Mouse (Mus musculus): ENCODE measurements around the gene Spsb3.

Gene Spsb3

DNA sequence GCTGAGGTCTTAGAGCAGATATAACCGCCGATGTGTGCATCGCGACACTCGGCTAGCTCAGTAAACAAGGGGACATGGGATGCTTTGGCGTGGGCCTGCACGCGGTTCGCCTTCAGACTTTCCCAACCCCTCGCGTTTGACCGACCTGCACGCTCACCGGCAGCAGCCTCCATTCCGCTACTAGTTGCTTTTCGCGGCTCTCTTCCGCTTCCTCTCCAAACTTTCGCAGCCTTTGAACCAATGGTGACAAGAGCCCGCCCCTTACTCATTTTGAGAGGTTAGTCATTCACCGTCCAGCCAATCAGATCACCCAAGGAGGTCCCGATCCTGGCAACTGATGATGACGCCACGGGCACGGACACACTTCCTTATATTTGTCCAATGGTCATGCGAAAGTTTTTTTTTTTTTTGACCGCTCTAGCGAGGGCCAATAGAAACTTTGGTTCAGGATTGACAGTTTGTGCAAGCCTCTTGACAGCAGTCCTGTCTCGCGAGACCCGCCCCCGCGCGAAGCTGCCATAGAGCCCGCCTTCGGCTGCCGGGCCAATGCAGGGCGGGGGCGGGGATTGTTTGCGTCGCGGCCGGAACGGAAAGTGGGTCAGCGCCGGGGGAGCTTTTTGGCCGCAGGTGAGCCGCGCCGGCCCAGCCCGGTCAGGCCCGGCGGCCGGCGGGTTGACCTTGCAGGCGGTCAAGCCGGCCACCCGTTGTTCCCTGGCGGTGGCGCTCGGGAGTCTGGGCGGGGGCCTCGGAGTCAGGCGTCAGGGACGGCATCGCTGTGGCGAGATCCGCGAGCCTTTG lies at the start of gene Spsb3, which contains the start of gene Nubp2:
TSS of gene Spsb3 (plus strand) at position 510 of the 798 bp plus-strand sequence.
TSS of gene Nubp2 (minus strand) at position 216 of the 798 bp plus-strand sequence.
- DNase-seq (ENCODE audit: low read depth, low spot score), result peak; percentile 100

DNA sequence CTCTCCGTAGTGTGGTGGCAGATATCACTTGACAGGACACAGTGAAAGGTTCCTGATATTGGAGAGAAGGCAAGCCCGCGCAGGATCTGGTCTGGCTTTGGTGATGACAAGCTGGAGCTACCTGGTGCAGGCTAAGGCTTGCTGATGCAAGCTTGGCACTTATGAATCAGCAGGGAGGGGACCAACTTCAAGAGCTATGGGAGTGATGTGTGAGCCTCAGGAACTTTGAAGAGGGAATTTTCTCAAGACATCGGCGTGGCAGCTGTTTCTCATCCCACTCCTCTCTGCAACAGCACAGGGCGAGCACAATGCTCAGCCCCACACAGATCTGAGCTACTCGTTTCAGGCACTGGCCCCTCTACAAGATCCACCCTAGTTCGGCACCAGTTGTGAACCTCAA lies 46.6 kb upstream of the Spsb3 start, which contains the start of gene Hagh:
TSS of gene Hagh (plus strand) at position 302 of the 400 bp plus-strand sequence.
- DNase-seq (ENCODE audit: low read depth, low spot score), result peak; percentile 15

DNA sequence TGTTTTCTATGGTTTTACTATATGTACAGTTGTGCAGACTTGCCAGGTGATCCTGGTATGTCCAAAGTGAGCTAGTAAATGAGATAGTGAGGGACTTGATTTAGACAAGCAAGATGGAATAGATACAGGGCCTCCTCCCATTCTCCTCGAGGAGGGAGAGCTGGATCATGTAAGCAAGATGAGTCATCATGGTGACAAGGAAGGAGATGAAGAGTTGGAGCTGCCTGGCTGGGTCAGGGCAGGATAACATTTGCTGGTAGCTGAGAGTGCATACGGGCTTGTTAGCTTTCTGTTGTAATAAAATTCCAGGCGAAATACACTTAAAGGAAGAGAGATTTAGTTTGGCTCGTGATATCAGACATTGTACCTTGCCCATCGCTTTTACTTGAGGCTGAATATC lies 46.1 kb upstream of the Spsb3 start:
- DNase-seq (ENCODE audit: low read depth, low spot score), result no peak

DNA sequence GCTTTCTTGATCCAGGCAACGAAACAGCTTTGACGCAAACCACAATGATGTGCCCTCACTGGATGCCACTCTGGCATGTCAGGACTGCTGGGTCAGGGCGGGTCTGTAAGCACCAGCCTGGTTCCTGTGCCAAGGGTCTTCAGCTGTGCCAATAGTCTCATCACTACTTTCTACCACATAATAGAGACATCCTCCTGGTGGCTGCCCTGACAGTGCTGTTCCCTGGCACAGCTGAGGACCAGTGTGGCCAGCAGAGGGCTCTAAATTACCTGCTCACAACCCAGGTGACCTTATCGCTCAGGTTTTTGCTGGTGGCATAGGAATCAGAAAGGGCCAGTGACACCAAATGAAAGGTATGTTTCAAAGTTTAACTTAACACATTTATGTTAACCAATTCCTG lies 45.3 kb upstream of the Spsb3 start:
- no peak for DNase-seq (ENCODE audit: low read depth, low spot score)

DNA sequence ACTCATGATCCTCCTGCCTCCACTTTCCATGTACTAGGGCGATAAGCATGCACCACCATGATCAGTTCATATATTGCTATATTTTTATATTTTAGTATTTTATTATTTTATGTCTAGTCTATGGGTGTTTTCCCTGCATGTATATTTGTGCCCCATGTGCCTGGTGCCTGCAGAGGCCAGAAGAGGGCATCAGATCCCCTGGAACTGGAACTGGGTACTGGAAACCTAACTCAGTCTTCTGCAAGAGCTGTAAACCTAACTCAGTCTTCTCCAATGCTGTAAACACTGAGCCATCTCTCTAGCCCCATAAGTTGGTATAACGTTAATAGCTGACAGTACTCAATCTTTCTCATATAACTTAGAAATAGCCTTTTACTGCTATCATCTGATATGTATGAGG lies 43.8 kb upstream of the Spsb3 start:
- DNase-seq (ENCODE audit: low read depth, low spot score), result no peak

DNA sequence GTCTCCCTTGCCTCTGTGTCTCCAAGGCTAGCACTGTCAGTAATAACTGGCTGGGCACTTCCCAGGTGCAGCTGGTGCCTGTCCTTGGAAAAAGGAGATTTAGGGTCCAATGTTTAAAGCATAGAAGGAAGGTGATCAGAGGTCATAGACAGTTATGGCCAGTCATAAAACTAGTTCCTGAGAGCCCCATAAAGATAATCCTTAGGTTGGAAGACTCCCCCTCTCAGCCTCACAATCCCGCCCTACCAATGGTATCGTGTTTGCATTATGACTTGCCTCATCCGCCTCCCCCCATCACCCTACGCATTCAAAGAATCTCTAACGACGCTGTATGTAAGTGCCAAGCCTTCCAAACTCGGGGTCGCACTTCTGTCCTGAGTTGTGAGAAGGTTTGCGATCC lies 41.9 kb upstream of the Spsb3 start:
- no peak for DNase-seq (ENCODE audit: low read depth, low spot score)

DNA sequence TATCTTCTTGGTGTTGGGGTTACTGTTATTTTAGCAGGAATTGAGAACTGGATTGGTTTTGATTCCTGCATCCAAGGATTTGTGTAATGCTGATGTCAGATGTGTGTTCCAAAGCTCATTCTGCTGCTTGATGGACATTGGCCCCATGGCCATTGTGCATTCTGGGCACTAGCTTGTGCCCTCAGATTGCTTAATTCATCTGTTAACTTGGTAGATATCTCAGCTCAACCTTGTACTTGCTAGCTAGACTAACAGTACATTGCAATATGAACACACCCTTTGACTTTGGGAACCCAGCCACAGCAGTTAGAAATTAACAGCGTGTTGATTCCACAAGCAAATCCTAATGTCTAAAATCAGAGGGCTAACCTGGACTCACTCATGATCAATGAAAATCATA lies 39.1 kb upstream of the Spsb3 start:
- no peak for DNase-seq (ENCODE audit: low read depth, low spot score)

DNA sequence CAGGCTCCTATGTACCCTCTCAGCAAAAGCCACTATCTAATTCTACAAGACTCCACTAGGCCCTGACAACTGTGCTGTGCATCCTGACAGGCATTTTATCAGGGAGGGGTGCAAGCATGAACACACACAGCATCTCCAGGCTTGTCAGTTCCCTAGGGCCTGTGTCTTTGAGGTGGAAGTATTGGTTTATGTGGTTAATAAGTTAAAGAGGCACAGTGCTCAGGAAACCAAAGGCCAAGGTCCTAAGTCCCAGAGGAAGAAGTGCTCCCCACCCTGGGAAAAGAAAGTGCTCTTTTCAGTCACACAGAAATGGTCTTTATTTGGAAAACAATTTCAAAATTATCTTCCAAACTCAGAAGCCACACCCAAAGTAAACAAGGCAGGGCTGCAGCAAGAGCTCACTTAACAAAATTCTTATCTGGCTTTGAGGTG lies 37.8 kb upstream of the Spsb3 start:
- DNase-seq (ENCODE audit: low read depth, low spot score), result no peak

DNA sequence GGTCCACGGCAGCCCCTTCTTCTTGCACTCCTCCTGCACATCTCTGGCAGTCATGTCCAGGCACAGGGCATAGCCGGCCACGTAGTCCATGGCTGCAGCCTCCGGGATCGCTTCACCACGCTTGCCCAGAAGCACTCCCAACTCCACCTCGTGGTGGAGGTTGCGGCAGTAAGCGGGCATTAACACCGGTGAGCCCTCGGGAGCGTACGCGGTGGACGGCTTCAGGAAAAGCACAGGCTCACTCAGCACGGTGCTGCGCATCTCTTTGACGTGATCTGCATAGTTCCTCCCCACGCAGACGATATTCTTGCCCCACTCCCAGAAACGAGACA lies 36.7 kb upstream of the Spsb3 start:
- no peak for DNase-seq (ENCODE audit: low read depth, low spot score)

DNA sequence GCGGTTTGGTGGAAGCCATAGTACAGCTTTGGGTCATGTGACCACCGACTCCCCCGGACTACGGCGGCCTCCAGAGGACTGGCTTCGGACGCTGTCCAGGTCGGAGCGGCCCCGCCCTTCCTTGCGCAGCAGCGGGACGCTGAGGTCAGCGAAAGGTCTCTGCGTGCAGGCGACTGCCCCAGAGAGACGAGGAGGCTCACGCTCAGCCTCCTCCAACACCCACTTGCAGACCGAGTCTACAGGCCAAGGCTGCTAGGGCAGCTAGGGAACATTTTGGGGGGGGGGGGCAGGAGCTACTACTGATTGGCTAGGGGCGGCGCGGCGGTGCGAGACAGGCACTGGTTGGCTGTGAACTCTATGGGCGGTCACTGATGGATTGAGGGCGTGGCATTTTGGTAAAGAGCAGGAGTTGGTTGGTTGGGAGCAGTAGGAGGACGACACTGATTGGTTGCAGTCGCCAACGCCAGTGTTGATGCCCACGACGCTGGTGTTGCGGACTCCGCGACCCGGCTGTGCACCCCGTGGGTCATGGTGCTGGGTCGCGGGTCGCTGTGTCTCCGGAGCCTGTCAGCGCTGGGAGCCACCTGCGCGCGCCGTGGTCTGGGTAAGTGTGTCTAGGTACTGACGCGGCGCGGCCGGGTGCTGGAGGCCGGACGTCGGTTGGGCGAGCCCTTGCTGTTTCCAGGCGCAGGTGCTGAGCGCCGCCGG lies 36.2 kb upstream of the Spsb3 start, which contains the start of gene Fahd1:
TSS of gene Fahd1 (minus strand) at position 300 of the 708 bp plus-strand sequence.
- DNase-seq (ENCODE audit: low read depth, low spot score), result peak; percentile 99

DNA sequence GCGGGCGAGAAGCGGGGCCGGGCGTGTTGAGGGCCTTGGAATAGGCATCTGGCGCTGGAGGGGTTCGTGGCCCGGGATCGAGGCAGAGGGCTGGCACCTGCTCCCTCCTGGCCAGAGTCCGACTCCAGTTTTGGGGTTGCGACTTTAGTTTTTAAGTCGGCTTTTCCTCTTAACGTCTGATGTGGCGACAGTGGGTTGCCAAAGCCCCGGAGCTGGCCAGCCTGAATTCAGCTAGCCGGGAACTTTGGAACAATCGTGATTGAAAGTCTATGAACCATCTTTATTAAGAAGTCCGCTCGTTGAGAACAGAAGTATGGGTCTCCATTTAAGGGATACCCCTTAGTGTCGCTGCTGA lies 35.7 kb upstream of the Spsb3 start:
- DNase-seq (ENCODE audit: low read depth, low spot score), result no peak

DNA sequence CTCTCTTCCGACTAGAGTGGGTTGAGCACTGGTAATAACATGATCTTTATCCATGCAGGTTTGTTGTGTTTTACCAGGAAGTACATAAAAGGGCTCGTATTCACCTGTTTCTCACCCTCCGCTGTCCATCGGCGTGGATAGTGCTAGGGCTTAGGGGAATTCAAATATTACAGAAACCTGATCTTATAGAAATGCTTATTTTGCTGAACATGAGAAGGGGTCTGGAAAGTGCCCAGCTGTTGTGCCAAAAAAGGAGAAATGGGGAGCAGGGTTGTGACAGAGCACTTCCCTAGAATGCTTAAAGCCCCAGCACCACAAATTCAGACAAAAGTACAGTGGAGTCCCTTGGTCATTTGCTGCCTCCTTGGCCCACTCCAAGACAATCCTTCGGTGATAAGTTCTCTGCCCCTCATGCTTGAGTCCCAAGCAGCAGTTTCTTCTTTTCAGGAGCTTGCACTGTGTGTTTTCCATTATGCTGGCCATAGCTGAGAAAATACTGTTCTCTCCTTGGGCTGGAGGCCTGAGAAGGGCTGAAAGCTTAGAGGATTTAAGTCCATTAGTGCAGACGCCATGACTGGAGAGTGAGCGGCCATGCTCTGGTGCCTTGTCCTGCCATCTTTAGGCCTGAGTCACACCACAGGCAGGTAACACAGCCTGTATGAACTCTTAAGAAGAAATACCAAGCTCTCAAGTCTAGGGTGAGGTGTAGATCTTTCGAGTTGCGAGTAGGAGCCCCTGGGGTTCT lies 34.9 kb upstream of the Spsb3 start:
- DNase-seq (ENCODE audit: low read depth, low spot score), result no peak

DNA sequence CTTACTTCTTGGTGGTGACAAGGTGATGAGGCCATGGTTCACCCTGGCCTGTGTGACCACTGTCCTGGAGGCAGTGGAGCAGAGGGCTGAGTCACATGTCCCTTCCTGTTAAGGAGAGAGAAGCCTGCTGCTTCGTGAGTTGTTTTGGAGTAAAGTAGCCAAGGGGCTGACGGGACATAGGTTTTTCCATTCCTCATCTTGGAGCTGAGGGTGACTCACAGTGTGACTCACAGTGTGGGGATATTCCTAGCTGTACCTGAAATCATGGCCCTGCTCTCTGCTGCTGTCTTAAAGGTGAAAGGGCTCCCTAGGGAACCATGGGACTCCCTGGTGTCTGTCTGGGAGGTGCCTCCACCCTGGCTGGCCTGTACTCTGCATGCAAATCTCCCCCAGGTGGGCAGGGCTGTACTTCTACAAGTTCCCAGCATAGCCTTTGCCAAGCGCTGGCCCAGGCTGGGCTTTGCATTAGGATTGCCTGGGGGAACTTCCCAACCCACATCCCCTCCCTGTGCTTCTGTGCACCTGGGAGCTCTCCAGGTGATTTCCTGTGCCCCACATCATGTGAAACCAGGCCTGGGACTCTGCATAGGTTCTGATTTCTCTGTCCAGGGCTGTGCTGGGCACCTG lies 30.5 kb upstream of the Spsb3 start:
- DNase-seq (ENCODE audit: low read depth, low spot score), result no peak

DNA sequence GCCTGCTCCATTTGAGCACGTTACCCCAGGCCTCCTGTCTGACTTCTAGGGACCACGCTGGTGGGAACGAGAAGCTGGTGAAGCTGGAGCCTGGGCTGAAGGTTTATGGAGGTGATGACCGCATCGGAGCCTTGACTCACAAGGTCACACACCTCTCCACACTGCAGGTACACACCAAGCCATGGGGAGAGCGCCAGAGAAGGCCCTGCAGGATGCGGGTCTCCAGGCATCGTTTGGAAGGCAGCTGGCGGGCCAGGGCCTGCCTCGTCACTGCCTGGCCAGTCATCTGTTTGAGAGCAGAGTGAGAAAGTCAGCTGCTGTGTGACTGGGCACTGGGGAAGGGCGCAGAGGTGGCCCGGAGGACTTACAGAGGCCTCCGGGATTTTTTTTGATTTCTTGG lies 29.9 kb upstream of the Spsb3 start:
- DNase-seq (ENCODE audit: low read depth, low spot score), result no peak

DNA sequence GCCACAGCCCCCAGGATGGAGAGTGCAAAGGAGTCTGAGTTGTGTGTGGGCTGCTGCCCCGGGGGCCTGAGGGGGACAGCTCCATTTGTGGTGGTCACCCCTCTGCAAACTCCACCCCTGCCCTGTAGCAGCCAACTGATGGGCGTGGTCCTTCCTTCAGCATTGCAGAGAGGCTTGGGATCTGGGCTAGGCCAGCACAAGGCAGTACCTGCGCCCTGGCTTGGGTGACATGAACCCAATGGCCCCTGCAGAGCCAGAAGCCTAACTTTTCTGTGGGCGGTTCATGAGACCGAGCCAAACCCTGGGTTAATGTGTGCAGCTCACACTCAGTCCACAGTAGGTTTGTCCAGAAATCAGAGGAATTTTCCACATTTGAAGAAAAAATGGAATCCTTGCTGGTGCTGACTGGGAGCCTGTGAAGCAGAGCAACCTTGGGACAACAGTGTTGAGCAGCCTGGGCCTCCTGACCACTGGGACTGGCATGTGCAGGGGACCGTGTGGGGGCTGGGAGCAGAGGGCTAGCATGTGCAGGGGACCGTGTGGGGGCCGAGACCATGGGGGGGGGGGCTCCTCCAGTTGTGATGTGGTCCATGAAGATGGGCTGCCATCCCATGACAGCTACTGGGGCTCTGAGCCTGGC lies 28.5 kb upstream of the Spsb3 start:
- DNase-seq (ENCODE audit: low read depth, low spot score), result no peak

DNA sequence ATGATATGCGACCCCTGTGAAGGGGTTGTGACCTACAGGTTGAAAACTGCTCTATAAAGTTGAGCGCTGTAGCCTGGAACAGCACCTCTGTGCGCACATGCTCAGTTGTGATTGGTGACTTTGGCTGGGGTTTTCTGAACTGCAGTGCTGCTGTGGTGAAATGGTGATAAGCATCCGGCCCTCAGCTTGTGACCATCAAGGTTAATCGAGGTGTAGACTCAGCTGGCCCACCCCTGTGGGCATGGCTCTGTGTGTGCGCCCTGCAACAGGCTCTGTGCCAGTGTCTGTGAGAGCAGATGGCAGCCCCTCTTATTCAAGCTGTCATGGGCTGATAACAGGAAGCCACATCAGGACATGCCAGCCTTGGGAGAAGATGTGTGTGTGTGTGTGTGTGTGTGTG lies 27.5 kb upstream of the Spsb3 start:
- no peak for DNase-seq (ENCODE audit: low read depth, low spot score)

DNA sequence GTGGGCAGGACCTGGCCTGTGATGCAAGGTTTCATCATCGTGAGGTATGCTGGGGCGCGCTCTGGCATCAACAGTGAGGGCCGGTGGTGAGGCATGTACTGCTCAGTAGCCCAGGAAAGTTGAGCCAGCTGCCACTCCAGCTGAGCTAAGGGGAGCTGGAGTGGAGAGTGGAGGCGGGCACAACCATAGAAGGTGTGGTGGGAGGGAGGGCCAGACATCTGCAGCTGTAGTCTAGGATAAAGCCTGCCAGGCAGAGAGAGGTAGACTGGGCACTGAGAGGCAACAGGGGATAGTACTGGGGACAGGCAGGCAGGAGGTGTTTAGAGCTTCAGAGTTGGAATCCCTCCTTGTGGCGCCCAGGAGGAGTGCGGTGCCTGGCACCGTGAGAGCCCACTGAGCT lies 26.4 kb upstream of the Spsb3 start:
- DNase-seq (ENCODE audit: low read depth, low spot score), result no peak

DNA sequence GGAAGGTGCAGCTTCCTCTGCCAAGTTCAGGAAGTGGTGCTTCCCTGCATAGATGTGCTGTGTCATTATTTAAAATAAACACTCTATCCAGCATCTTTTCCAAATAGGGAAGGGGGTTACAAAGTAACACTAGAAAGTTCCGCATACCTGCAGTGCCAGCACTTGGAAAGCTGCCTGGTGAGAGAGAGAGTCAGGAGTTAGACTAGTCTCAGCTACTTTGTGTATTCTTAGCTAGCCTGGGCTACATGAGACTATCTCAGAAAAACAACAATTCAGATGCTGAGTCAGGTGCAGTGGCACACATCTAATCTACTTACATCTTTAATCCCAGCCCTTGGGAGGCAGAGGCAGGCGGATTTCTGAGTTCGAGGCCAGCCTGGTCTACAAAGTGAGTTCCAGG lies 24.7 kb upstream of the Spsb3 start:
- no peak for DNase-seq (ENCODE audit: low read depth, low spot score)

DNA sequence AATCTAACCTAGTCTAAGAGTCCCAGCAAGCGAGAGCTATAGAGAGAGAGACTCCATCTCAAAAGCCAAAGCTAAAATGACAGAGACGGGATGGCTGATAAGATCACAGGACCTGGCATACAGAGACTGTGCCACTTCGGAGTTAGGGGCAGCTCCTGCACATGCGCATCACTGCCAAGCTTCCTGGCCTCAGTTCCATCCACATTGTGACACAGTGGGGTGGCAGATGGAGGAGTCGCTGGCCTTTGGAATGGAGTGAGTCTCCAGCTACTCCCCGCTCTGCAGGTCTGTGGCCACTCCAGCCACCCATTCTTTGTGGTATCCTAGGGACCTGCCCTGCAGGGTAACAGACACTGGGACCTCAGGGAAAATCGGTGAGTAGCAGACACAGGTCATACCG lies 20.7 kb upstream of the Spsb3 start, which contains the start of gene Igfals:
TSS of gene Igfals (plus strand) at position 222 of the 400 bp plus-strand sequence.
- DNase-seq (ENCODE audit: low read depth, low spot score), result no peak

DNA sequence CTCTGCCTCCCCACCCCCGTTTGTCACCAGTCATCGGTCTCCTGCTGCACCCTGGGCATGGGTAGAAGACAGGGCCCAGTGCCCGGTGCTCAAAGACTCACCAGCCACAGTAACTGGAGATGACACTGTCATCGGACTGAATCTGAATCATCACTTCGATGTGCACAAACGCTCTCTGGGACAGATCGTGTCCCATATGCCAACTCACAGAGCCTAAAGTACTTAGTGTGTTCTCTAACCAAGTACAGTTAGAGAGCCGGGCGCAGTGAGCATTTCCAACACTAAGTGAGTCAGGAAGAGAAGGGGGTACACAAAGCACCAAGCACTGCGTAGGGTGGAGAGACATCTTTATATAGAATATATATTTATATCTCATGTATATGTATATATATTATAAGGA lies 18.5 kb upstream of the Spsb3 start:
- peak; percentile 63 for DNase-seq (ENCODE audit: low read depth, low spot score)

DNA sequence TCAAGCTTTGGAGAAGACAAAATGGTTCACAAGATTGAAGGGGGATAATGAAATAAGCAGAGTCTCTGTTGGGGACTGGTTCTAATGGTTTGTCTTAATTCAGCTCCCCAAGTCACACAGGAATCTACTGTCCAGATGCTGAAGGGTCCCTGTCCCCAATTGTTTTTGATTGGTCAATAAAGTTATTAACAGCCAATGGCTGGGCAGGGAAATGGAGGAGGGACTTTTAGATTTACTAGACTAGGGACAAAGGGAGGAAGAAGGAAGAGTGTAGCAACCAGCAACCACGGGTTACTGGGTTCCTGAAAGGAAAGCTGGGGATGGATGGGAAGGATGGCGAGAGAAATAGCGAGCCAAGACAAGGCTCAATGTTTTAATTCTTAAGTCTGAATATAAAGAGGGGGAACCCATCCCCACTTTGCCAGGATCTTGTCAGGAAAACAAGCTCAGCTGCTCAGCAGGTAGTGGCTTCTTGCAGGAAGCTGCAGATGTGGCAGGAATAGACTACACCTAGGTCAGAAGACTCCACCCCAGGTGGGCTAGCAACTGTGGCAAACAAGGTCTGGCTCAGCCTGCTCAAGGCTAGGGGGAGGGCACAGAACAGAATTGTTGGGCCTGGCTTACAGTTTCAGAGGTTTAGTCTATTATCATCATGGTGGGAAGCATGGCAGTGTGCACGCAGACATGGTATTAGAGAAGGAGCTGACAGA lies 12.6 kb upstream of the Spsb3 start:
- DNase-seq (ENCODE audit: low read depth, low spot score), result no peak

Data from telencephalon, adult 2 months (tissue).